Mouse (Mus musculus) thymus, postnatal 25 days (tissue): ENCODE data around the gene Kcnj10.

Source experiments
- DNase-seq: peaks from one replicate; pipeline ENCODE4 v3.0.0; 2022

Gene Kcnj10

GRCm38 (mm10) chr1:172333512-172333911, 7.5 kb upstream of the Kcnj10 start:
- DNase-seq = no peak

GRCm38 (mm10) chr1:172335804-172336203, 5.2 kb upstream of the Kcnj10 start:
- DNase-seq = no peak

- DNase-seq = no peak
Measured at GRCm38 (mm10) chr1:172337411-172338185, 3.4 kb upstream of the Kcnj10 start.

GRCm38 (mm10) chr1:172341386-172341785, 376 bp downstream of the Kcnj10 start:
- DNase-seq = no peak

- DNase-seq = no peak
Measured at GRCm38 (mm10) chr1:172342729-172343128, 1.7 kb downstream of the Kcnj10 start.

- no peak for DNase-seq
Measured at GRCm38 (mm10) chr1:172343914-172344313, 2.9 kb downstream of the Kcnj10 start.

- no peak for DNase-seq
Measured at GRCm38 (mm10) chr1:172344820-172345219, 3.8 kb downstream of the Kcnj10 start.

- no peak for DNase-seq
Measured at GRCm38 (mm10) chr1:172346707-172347106, 5.7 kb downstream of the Kcnj10 start.

- DNase-seq = no peak
Measured at GRCm38 (mm10) chr1:172347382-172347781, 6.4 kb downstream of the Kcnj10 start.

- no peak for DNase-seq
Measured at GRCm38 (mm10) chr1:172349504-172349903, 8.5 kb downstream of the Kcnj10 start.

GRCm38 (mm10) chr1:172349916-172350812, 9.2 kb downstream of the Kcnj10 start:
- DNase-seq = no peak

- no peak for DNase-seq
Measured at GRCm38 (mm10) chr1:172352001-172352400, 11.0 kb downstream of the Kcnj10 start.

- no peak for DNase-seq
Measured at GRCm38 (mm10) chr1:172352453-172352852, 11.4 kb downstream of the Kcnj10 start.

GRCm38 (mm10) chr1:172355336-172355735, 14.3 kb downstream of the Kcnj10 start:
- no peak for DNase-seq

- DNase-seq = peak; percentile 63
Measured at GRCm38 (mm10) chr1:172357550-172357949, 16.5 kb downstream of the Kcnj10 start.

GRCm38 (mm10) chr1:172358341-172358740, 17.3 kb downstream of the Kcnj10 start:
- no peak for DNase-seq

GRCm38 (mm10) chr1:172364684-172365083, 23.7 kb downstream of the Kcnj10 start:
- DNase-seq = peak; percentile 49

- peak; percentile 84 for DNase-seq
Measured at GRCm38 (mm10) chr1:172368768-172369418, 27.9 kb downstream of the Kcnj10 start.

- DNase-seq = peak; percentile 98
Measured at GRCm38 (mm10) chr1:172376198-172376667, 35.2 kb downstream of the Kcnj10 start, which contains the start of gene Pigm. Gene Pigm (plus strand): TSS chr1:172376546.

GRCm38 (mm10) chr1:172376758-172377458, 35.9 kb downstream of the Kcnj10 start:
- peak; percentile 43 for DNase-seq

GRCm38 (mm10) chr1:172380066-172380465, 39.1 kb downstream of the Kcnj10 start:
- no peak for DNase-seq

- DNase-seq = no peak
Measured at GRCm38 (mm10) chr1:172382090-172382489, 41.1 kb downstream of the Kcnj10 start.
